Mouse (Mus musculus) thymus, adult 2 months (tissue): ENCODE data around the gene Farp1.

Experiments
- CTCF ChIP-seq: fragments of 200-500 bp; IDR thresholded peaks from 2 replicates; pipeline ENCODE4 v1.5.1; 2012; ENCODE audit warnings: mild to moderate bottlenecking, control low read depth, low read length, moderate library complexity, borderline replicate concordance; ENCODE audit not compliant: control insufficient read depth, poor library complexity, insufficient read depth; ENCODE audit errors: extremely low read depth
- POLR2A ChIP-seq: fragments of 200-500 bp; IDR thresholded peaks from 2 replicates; pipeline ENCODE4 v1.6.1; 2012; ENCODE audit warnings: mild to moderate bottlenecking, low read length, control low read depth, moderate library complexity; ENCODE audit not compliant: control insufficient read depth, poor library complexity, insufficient read depth; ENCODE audit errors: extremely low read depth

DNA sequence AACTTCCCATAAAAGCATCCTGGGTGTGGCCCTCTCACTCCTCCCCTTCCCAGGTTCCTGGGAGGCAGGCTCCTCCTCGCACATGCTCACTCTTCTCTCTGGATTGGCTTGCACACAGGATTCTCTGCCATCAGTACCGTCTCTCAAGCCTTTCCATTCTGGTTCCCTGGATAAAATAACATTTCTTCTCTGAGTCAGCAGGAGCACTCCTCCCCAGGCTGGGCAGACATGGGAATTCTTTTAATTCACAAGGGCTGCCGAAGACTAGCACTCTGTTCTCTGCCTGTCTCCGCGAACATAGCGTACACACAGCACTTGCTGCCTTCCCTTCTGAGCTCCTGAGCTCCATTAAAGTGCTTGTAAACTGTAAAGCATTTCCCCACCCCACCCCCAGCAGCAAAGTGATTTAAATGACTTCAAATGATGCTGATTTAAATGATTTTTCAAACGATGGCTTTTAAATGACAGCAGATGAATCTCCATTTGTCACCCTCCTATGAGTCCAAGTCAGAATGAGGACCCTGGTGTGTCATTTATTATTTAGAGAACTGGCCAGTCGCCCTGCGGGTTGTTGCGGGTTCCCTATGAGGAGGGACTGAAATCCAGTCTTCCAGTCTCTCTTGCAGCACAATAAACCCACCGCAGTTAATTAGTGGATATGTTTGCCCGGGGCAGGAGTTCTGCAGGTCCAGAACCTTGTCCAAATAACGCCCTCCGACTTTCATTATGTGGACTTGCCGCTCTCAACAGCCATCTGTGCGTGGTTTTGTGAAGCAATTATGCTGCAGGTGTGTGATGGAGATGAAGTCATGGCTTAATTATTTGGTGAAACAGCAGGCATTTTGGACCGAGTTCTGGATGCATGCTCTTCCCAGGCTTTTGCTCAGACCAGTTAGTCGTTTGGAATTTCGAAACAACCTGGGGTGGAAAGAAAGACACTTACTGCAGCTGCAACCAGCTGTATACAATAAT lies 137.4 kb downstream of the Farp1 start:
- no peak for TF ChIP-seq CTCF
- no peak for TF ChIP-seq POLR2A
